Mouse (Mus musculus) adrenal gland, adult 2 months (tissue): ENCODE results near the gene Tmem117. TPM values are rescaled to one million over a fixed set of nuclear protein-coding genes. Genes with fewer than 3 reads are reported as not detected.

ENCODE experiments used
- DNase-seq: peaks from one replicate; pipeline ENCODE4 v3.0.0; 2021
- polyA plus RNA-seq: library from polyadenylated mRNA; depleted of rRNA; stranded (reverse); fragments of >200 nt; gene quantifications from 2 replicates; pipeline ENCODE4 v1.2.3, GENCODE M21; 2012; rRNA removed
- total RNA-seq, 2 experiments: library from RNA; stranded (reverse); gene quantifications; 2 replicates each; pipeline ENCODE4 v1.2.3; 2021

Gene Tmem117
- total and polyA plus RNA-seq, 3 experiments = 0.26 to 7.1 (median 2.5) TPM

DNA sequence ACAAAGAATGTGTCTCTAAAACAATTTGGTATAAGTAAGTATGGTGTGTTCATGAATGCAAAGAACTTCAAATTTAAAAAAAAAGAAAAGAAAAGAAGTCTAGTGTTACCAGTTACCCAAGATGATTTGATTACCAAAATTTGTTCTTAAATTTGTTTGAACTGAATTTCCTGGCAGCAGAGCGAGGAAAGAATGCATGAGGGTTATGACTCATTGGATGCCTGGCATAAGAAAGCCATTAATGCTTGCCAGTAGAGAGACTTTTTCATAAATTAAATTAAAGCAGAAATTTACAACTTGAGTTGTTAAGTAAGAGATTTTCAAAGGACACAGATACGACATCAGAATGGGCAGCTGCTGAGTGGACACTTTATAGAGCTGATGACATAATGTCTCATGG is 515.1 kb downstream of the Tmem117 start:
- peak; percentile 3 for DNase-seq

DNA sequence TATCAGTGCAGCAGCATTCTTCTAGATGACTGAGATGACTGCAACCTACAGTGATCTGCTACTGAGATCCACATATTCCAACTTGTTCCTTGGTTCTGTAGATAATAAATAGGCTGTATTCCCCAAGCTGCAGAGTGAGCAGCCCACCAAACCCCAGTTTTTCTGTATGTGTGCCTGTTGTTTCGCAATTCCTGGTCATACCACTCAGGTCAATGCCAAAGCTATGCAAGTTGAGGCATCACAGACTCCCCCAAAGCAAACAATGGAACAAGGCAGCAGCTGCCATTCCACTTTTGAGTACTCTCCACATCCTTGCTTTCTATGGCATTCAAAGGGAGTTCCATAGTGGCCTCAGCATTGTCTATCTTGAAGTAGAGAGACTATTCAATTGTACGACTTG is 516.1 kb downstream of the Tmem117 start:
- DNase-seq = no peak

Other genes starting within 250 kb of the Tmem117 start
- 1 to 10 TPM; 1.0 to 1.7 TPM for gene Adamts20, start 163.8 kb upstream of the Tmem117 start, total RNA-seq
- 0.47 and 0.86 TPM in 2 replicates for gene Adamts20, start 163.8 kb upstream of the Tmem117 start, polyA plus RNA-seq
- 1 to 10 TPM; 2.9 to 3.1 TPM for gene Pus7l, start 85.7 kb upstream of the Tmem117 start, total RNA-seq
- gene Pus7l, start 85.7 kb upstream of the Tmem117 start, polyA plus RNA-seq = 2.0 and 2.1 TPM in 2 replicates
- gene Irak4, start 85.6 kb upstream of the Tmem117 start, total RNA-seq = 10 to 100 TPM; 13.4 to 18.6 TPM
- gene Irak4, start 85.6 kb upstream of the Tmem117 start, polyA plus RNA-seq = 8.6 and 9.2 TPM in 2 replicates
- gene Twf1, start 39.3 kb upstream of the Tmem117 start, total RNA-seq = 100 to 1,000 TPM in 1 of 2 experiments, 10 to 100 TPM in 1; 99.3 to 104 TPM
- gene Twf1, start 39.3 kb upstream of the Tmem117 start, polyA plus RNA-seq = 22.7 and 27.5 TPM in 2 replicates